Mouse (Mus musculus) adrenal gland, adult 18-20 months (tissue): ENCODE data around the gene Anp32a. TPM values are rescaled to one million over a fixed set of nuclear protein-coding genes. Genes with fewer than 3 reads are reported as not detected.

Source experiments
- DNase-seq, 2 experiments: peaks; one replicate each; pipeline ENCODE4 v3.0.0; 2021 to 2022; ENCODE audit warnings: low spot score in 2 of 2
- long read RNA-seq, 2 experiments: library from polyadenylated mRNA; stranded (forward); transcript quantifications; one replicate each; pipeline ENCODE4 v2.0.0; 2021
- total RNA-seq, 2 experiments: library from RNA; stranded (reverse); gene quantifications; 1 replicate in 1 of 2; 2 replicates in 1 of 2; pipeline ENCODE4 v1.2.3; 2021

Gene Anp32a
- 100 to 1,000 TPM; 275 to 337 TPM for total RNA-seq
- long read RNA-seq, experiment 1, transcript Anp32a-201 (7 exons, 2,113 nt): major isoform, 9 of 17 reads
- long read RNA-seq, experiment 1, partial matches to known transcripts: 1 of 17 reads
- long read RNA-seq, experiment 1, other reads (novel, unspliced or antisense): 6 of 17 reads
- long read RNA-seq, experiment 2, transcript Anp32a-201 (7 exons, 2,113 nt): major isoform, 21 of 58 reads
- long read RNA-seq, experiment 2, partial matches to known transcripts: 10 of 58 reads
- long read RNA-seq, experiment 2, other reads (novel, unspliced or antisense): 25 of 58 reads

- peak; percentile 97 to 98 for DNase-seq
Measured at GRCm38 (mm10) chr9:62341123-62341486, at the start of gene Anp32a. Gene Anp32a, plus strand, starts transcription at chr9:62341293.

GRCm38 (mm10) chr9:62295006-62295698, 45.9 kb upstream of the Anp32a start:
- peak; percentile 80 to 82 for DNase-seq

DNA sequence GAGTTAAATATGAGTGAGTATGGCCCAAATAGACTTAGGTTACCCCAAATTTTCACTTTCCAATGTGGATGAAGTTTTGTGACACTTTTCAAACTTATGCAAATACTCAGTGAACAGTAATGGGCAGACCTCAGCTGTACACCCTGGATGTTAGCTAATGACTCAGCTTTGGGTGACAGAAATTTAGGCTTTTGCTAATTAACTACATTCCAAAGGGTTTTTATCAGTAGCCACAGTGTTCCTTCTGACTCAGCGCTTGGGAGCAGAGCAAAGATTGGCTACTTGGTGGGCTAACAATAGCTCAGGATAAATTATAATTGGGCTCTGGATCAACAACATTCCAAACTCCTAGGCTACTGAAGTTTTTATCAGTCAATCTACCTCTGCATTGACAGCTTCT, 44.2 kb upstream of the Anp32a start:
- no peak for DNase-seq

DNA sequence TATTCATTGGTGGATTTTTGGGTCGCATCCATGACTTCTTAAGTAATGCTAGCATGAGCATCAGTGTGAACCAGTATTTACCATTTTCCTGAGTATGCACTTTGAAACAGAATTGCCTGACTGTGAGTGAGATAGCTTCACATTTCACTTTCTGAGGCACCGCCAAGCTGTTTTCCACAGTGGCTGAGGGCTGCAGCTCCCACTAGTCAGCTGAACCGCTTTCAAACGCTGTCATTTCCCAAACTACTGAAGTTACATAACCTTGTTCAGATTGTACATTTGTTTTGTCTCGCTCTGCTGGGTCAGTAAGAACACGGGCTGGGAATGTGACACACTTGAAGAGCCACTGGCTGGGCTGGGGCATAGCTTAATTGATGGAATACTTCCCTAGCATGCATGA, 25.5 kb upstream of the Anp32a start:
- no peak for DNase-seq

DNA sequence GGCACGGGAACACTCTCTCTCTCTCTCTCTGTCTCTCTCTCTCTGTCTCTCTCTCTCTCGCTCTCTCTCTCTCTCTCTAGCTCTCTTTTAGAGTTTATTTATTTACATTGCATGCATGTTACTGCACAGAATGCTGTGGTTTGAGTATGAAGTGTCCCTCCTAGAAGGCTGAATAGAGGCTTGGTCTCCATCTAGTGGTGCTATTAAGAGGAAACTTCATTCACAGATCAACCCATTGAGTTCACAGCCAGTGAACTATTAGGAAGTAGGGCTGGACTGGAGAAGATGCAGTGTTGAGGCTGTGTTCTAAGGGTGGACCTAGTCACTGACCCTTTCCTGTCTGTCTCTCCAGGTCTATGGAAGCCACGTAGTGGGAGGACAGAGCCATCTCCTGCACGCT, 22.4 kb upstream of the Anp32a start:
- DNase-seq: no peak

DNA sequence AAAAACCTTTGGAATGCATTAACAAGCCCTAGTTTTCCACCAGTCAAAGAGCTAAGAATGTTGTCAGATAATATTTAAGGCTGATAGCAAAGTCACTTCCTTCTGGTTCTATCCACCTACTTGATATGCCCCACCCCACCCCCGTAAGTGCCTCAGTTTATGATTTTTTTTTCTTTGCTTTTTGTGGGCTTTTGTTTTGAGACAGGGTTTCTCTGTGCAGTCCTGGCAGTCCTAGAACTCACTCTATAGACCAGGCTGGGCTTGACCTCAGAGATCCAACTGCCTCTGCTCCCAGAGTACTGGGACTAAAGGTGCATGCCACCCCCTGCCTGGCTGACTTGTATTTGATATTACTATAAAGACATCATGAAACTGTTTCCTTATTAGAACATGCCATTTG, 17.3 kb upstream of the Anp32a start:
- no peak for DNase-seq

DNA sequence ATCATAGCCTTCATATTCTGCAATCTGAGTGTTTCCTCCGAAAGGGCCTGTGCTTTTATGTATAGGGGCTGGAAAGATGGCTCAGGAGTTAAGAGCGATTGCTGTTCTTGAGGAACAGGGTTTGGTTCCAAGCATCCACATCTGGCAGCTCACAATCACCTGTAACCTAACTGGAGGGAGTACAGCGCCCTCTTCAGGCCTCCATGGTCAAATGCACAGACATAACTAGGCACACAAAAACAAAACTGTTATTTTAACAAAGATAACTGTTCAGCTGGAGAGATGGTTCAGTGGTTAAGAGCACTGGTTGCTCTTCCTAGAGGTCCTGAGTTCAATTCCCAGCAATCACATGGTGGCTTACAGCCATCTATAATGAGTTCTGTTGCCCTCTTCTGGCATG, 15.1 kb upstream of the Anp32a start:
- no peak for DNase-seq

DNA sequence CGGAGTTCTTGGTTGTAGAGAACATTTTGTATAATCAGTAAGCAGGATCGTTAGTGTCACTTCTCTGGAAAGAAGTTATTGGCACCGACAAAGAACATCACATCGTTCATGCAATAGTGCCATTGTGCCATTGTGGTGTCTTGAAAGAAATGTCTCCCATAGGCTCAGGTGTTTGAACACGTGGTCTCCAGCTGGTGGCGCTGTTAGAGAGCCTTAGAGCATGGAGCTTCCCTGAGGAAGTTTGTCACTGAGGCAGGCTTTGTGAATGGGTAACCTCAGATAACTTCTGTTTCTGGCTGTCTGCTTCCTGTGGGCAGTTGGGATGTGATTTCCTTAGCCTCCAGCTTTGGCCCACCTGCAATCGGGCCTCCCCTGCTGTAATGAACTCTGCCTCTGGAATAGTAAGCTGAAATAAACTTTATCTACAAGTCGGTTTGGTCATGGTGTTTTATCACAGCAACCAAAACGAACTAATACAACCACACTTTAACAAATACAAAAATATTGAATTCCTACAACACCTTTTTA, 6.7 kb upstream of the Anp32a start:
- no peak for DNase-seq

- DNase-seq: no peak
Measured at GRCm38 (mm10) chr9:62335396-62335795, 5.7 kb upstream of the Anp32a start.

DNA sequence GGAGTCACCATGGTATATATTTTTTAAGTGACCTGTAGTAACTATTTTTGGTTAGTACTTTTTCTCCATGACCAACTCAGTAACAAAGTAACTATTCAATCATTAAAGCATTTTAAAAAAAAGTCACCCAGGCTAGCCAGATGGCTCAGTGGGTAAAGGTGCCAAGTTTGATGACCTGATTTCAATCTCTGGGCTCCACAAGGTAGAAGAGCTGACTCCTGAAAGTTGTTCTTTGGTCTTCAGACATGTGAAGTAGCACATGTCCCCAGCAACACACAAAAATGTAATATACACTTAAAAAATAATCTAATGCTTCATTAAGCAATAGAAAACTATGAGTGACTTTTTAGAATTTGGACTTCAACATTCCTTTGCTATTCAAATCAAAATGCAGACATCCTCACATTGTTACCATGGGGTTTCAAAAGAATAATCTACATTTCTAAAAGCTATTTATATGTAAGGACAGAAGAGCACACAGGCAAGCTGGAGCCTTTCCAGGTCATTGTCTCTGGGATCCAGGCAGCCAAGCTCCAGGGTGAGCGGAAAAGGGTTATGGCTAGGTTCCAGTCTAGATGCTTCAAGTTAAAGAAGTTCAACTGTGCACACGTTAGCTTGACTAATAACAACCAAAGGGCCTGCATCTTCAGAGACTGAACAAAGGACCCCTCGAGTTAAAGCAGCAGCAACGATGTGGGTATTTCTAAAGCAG, 3.0 kb upstream of the Anp32a start:
- no peak for DNase-seq

- DNase-seq: no peak
Measured at GRCm38 (mm10) chr9:62338636-62339191, 2.4 kb upstream of the Anp32a start.

- no peak for DNase-seq
Measured at GRCm38 (mm10) chr9:62340301-62341122, 581 bp upstream of the Anp32a start.

DNA sequence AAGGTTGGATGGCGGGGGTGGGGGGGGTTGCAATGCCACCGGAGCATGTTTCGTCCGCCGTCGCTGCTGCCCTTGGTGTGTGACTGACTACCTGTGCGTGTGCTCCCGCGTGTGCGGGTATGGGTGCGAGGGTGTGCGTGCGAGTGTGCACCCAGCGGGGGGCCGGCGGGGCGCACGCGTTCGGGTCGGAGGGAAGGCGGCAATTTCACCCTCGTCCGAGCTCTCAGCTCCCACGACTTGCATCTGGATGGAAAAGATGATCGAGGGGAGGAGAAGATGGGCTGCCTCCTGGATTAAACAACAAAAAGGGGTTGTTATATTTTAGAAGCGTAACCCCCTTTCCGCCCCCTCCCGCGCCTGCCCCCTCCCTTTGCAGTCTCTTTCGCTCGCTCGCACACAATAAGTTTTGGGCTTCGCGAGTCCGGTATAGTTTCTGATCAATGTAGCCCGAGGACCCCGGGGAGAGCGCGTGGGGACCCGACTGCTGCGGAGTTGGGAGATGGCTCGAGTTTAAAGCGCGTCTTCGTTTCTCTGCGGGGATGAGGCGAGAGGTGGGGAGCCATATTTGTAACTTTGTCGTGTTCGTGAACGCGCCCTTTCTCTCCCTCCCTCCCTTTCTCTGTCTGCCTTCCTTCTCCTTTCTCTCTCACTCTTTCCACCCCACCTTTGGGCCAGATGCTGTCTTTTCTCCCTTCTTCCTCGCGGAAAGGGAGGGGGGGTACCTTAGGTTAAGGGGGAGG, 778 bp downstream of the Anp32a start:
- DNase-seq: peak; percentile 50 to 54

GRCm38 (mm10) chr9:62342441-62343191, 1.5 kb downstream of the Anp32a start:
- peak; percentile 67 to 72 for DNase-seq

DNA sequence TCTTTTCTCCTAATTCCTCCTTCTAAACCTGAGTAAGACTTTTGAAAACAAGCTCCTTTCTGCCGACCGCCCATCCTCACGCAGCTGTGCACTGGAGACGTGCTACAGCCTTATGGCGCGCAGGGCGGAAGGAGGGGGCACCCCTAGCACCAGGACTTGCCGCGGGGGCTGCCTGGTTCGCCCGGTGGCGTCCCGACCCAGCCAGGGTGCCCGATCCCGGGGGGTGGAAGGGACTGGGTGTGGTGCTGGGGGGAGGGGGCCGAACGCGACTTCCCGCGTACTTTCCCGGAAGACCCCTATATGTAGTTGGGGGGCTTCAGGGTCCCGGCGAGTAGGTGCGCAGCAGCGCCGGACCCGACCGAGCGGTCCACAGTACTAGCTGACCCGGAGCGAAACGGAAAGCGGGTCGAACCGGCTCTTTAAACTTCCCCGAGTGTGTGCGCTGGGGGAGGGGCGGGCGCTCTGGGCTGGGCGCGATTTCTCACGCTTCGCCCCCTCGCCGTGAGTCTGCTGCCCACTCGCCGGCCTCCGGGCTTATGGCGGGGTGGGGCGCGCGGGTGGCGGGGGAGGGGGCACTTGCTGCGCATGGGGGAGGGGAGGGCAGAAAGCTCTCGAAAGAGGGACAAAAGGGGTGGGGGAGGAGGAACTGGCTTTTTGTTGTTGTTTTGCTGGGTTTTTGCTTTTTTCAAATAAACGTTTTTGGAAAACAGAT, 2.3 kb downstream of the Anp32a start:
- DNase-seq: peak; percentile 82 to 84

GRCm38 (mm10) chr9:62343904-62344491, 2.9 kb downstream of the Anp32a start:
- DNase-seq: peak; percentile 78

- peak in 1 of 2 experiments; percentile 63 for DNase-seq
Measured at GRCm38 (mm10) chr9:62344545-62344944, 3.5 kb downstream of the Anp32a start.

DNA sequence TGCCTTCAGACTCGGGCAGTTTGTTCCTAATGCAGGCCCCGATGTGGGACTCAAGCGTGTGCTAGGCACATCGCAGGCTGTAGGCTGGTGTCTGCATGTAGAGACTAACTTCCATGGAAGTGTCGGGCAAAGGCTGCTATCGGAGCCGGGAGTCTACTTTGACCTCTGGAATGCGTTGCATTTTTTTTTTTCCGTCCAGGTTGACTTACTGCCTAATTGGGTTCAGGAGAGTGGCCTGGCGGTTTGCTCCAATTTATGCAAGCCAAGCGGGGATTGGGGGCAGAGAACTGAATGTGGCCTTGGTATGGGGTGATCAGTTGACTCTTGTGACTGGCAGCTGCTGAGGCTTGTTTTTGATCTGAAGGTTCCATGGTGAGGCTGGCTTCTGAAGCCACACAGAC, 4.0 kb downstream of the Anp32a start:
- DNase-seq: no peak
